8 mouse cellular contexts compared by ENCODE assay signal in genomic region chr14:120355040-120355741, GRCm38 (mm10).
DNase-seq lines count a peak whose midpoint lies in the region; ATAC-seq and TF ChIP-seq lines count a peak whose summit lies in the region.

No protein-coding gene starts in this region.

- TF ChIP-seq CTCF in cortical plate, adult 2 months (IDR thresholded peaks at IDR 0.05; ENCODE audit: extremely low read depth, insufficient read depth, low read length) = no peak
- no peak for TF ChIP-seq CTCF in lung, adult 2 months (IDR thresholded peaks at IDR 0.05; ENCODE audit: insufficient read depth, low read length)

- H3K9ac ChIP-seq in heart, embryonic 13.5 days = peak overlapping the region; percentile 76
- H3K9ac ChIP-seq in kidney, embryonic 16.5 days (replicated peaks; ENCODE audit: low read length) = peak overlapping the region; percentile 36; the same call in 1 of the 2 replicates

- peak; percentile 39; the same call in 1 of the 2 replicates for ATAC-seq in heart, embryonic 13.5 days (ENCODE audit: extremely low read depth, insufficient number of reproducible peaks, low FRiP score, low TSS enrichment)
- peak; percentile 89 for ATAC-seq in kidney, embryonic 16.5 days (ENCODE audit: low FRiP score, low TSS enrichment)

- no peaks in the 10 kb centered on the region for H3K9me3 ChIP-seq in heart, embryonic 13.5 days
- peaks cover 3% of the 10 kb centered on the region; the same call in 1 of the 2 replicates for H3K9me3 ChIP-seq in kidney, embryonic 16.5 days (ENCODE audit: low read length)

- peak overlapping the region; percentile 59; the same call in 1 of the 2 replicates for H3K27ac ChIP-seq in cortical plate, adult 2 months (ENCODE audit: insufficient read depth, low read length)
- peak overlapping the region; percentile 94 for H3K27ac ChIP-seq in heart, embryonic 13.5 days (replicated peaks)
- H3K27ac ChIP-seq in kidney, embryonic 16.5 days (ENCODE audit: low read length) = peak overlapping the region; percentile 90

- TF ChIP-seq POLR2A in cortical plate, adult 2 months (IDR thresholded peaks at IDR 0.05; ENCODE audit: extremely low read depth, insufficient read depth, low read length) = no peak
- no peak for TF ChIP-seq POLR2A in lung, adult 2 months (IDR thresholded peaks at IDR 0.05; ENCODE audit: borderline replicate concordance, extremely low read depth, low read depth, low read length)

- no peaks in the 10 kb centered on the region for H3K27me3 ChIP-seq in heart, embryonic 13.5 days (replicated peaks)
- H3K27me3 ChIP-seq in kidney, embryonic 16.5 days (ENCODE audit: insufficient read depth, low read length) = no peaks in the 10 kb centered on the region

- H3K4me3 ChIP-seq in cortical plate, adult 2 months (ENCODE audit: insufficient read depth, low read length) = no peak overlapping the region
- peak overlapping the region; percentile 23 for H3K4me3 ChIP-seq in heart, embryonic 13.5 days
- no peak overlapping the region for H3K4me3 ChIP-seq in kidney, embryonic 16.5 days (ENCODE audit: low read length)
- no peak overlapping the region for H3K4me3 ChIP-seq in lung, adult 2 months (replicated peaks; ENCODE audit: extremely low read depth, low read depth, low read length)

- WGBS in heart, embryonic 13.5 days = 10% methylated on average over 14 of the region's 14 CpGs
- 14% methylated on average over 14 of the region's 14 CpGs for WGBS in kidney, embryonic 16.5 days
- 15% methylated on average over 14 of the region's 14 CpGs for whole genome bisulfite sequencing in lung, adult 2 months

- peaks cover 13% of the 10 kb centered on the region for H3K36me3 ChIP-seq in heart, embryonic 13.5 days
- 0 out of 2 replicates have a peak, but pooled peaks cover 4% of the 10 kb centered on the region for H3K36me3 ChIP-seq in kidney, embryonic 16.5 days (ENCODE audit: insufficient read depth, low read length)

- DNase-seq in heart, adult 18-20 months = peak; percentile 64 to 76
- no peak for DNase-seq in heart, adult 8-10 months (ENCODE audit: low spot score)
- DNase-seq in lung, adult 2 months = peak; percentile 50
- peak; percentile 74 for DNase-seq in retina, embryonic 14.5 days (ENCODE audit: low spot score)
- no peak for DNase-seq in thymus, postnatal 25 days

- peak overlapping the region; percentile 58 for H3K4me2 ChIP-seq in heart, embryonic 13.5 days
- peak overlapping the region; percentile 26 for H3K4me2 ChIP-seq in kidney, embryonic 16.5 days (replicated peaks; ENCODE audit: low read depth, low read length)

- H3K4me1 ChIP-seq in cortical plate, adult 2 months (ENCODE audit: control insufficient read depth, insufficient read depth, low read length) = peaks cover 5% of the 10 kb centered on the region
- peaks cover 59% of the 10 kb centered on the region for H3K4me1 ChIP-seq in heart, embryonic 13.5 days
- peaks cover 43% of the 10 kb centered on the region for H3K4me1 ChIP-seq in kidney, embryonic 16.5 days (ENCODE audit: insufficient read depth, low read length)
- H3K4me1 ChIP-seq in lung, adult 2 months (ENCODE audit: control insufficient read depth, insufficient read depth, low read length) = peaks cover 29% of the 10 kb centered on the region

Comparison
In these comparisons a context has a peak if more than half of its experiments do, and no peak if none do; other contexts are left out.
1. DNase-seq: peak in heart, adult 18-20 months (2 of 2), lung, adult 2 months (single experiment) and retina, embryonic 14.5 days (single experiment); none in heart, adult 8-10 months (single experiment) and thymus, postnatal 25 days (single experiment).
2. Peak in every context shown above with its lines, with median percentiles within 50 percentile points of each other: H3K27ac ChIP-seq.